Mouse (Mus musculus): Measurements from ENCODE around the gene Klc3.

- TF ChIP-seq POLR2A (IDR thresholded peaks at IDR 0.05; ENCODE audit: low read depth, low read length) = no peak
- no peak for TF ChIP-seq CTCF (IDR thresholded peaks at IDR 0.05; ENCODE audit: extremely low read depth, insufficient read depth, insufficient read length, insufficient replicate concordance)
Observed at GRCm38 (mm10) chr7:19368380-19368779, 35.5 kb downstream of the Klc3 start.
